Mouse (Mus musculus) intestine, embryonic 15.5 days (tissue): ENCODE measurements around the gene Astn1. TPM values are rescaled to one million over a fixed set of nuclear protein-coding genes. Genes with fewer than 3 reads are reported as not detected.
A peak's percentile ranks its signal among the peaks of the same experiment; 100 is the strongest.

Experiments
- ATAC-seq: fragments of 200-750 bp; cut with Nextera tagmentation; 2 replicates; pipeline ENCODE4 v1.8.0; 2017; ENCODE audit warnings: moderate TSS enrichment, moderate library complexity
- H3K27ac ChIP-seq: fragments of 300-500 bp; sonication (generic); 2 replicates; pipeline ENCODE4 v1.5.1; 2015; ENCODE audit warnings: mild to moderate bottlenecking, inconsistent platforms
- H3K27me3 ChIP-seq: fragments of 300-500 bp; sonication (generic); replicated peaks from 2 replicates; pipeline ENCODE4 v1.6.1; 2015; ENCODE audit warnings: inconsistent platforms
- H3K36me3 ChIP-seq: fragments of 300-500 bp; sonication (generic); 2 replicates; pipeline ENCODE4 v1.6.1; 2015; ENCODE audit warnings: inconsistent platforms
- H3K4me1 ChIP-seq: fragments of 300-500 bp; sonication (generic); replicated peaks from 2 replicates; pipeline ENCODE4 v1.6.1; 2015; ENCODE audit warnings: inconsistent platforms
- H3K4me2 ChIP-seq: fragments of 300-500 bp; sonication (generic); replicated peaks from 2 replicates; pipeline ENCODE4 v1.6.1; 2015; ENCODE audit warnings: mild to moderate bottlenecking, inconsistent platforms
- H3K4me3 ChIP-seq: fragments of 300-500 bp; sonication (generic); replicated peaks from 2 replicates; pipeline ENCODE4 v1.5.1; 2015; ENCODE audit warnings: inconsistent platforms
- H3K9ac ChIP-seq: fragments of 300-500 bp; sonication (generic); 2 replicates; pipeline ENCODE4 v1.6.1; 2015; ENCODE audit warnings: inconsistent platforms
- H3K9me3 ChIP-seq: fragments of 300-500 bp; sonication (generic); 2 replicates; pipeline ENCODE4 v1.6.1; 2016; ENCODE audit warnings: inconsistent platforms
- WGBS: fragments of 180-500 bp; shearing (Covaris S2); methylation state at CpG from one replicate; pipeline ENCODE4 v1.1.7; 2015; 5-methylcytosine and 5-hydroxymethylcytosine counted together
- microRNA counts: library from miRNA; unstranded; fragments of <30 nt; microRNA quantifications from one replicate; lab custom pipeline; 2016
- polyA plus RNA-seq: library from polyadenylated mRNA; unstranded; fragments of >200 nt; fragmentation: Nextera tagmentation; extraction: Ambion mirVana; gene quantifications from 2 replicates; pipeline ENCODE4 v1.2.1, GENCODE M21; 2015

Astn1 gene
- polyA plus RNA-seq, 1 experiment from 2014 or later: 1.1 TPM

GRCm38 (mm10) chr1:158740161-158740766 lies 378.2 kb downstream of the Astn1 start:
- Histone ChIP-seq H3K9ac (no peak overlapping the region), H3K27ac (no peak overlapping the region), H3K4me2 (no peak overlapping the region), H3K27me3 (no peaks in the 10 kb centered on the region), H3K9me3 (no peaks in the 10 kb centered on the region), H3K36me3 (no peaks in the 10 kb centered on the region), H3K4me3 (no peak overlapping the region), H3K4me1 (no peaks in the 10 kb centered on the region)
- ATAC-seq: no peak
- WGBS: 63% methylated on average over 6 of the region's 6 CpGs

DNA sequence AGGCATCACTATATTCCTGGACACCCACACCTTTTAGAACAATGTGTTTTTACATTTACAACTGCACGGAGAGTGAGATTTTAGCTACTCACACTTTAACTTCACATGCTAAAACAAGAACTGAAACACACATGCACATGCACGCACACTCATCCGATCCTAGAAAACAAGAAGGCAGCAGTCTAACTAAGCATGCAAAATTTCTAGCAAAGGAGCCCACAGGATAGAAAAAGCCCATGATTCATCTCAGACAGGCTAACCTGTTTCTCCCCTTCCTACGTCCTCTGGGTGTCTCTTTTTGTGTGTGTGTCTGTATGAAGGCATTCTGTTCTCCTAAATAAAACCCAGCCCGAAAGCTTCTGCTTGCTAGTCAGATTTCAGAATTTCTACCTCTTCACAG lies 378.9 kb downstream of the Astn1 start:
- H3K9ac ChIP-seq: no peak overlapping the region
- WGBS: 86% methylated on average over 5 of the region's 5 CpGs
- ATAC-seq: no peak

More for the DNA sequence above, 378.9 kb downstream of the Astn1 start:
- Histone ChIP-seq H3K4me1 (no peaks in the 10 kb centered on the region), H3K27ac (no peak overlapping the region), H3K36me3 (no peaks in the 10 kb centered on the region), H3K9me3 (no peaks in the 10 kb centered on the region), H3K4me3 (no peak overlapping the region), H3K27me3 (no peaks in the 10 kb centered on the region), H3K4me2 (no peak overlapping the region)

MicroRNAs encoded within 50 kb of the gene (microRNA counts, 519-probe panel; counts per million panel counts)
- microRNA mmu-miR-488 (lab: Ali Mortazavi, UCI): 97.1 counts per million, percentile 29 among the panel's probes with 10 or more counts

Other genes with a start within 250 kb of the Astn1 start
- gene Brinp2, start 5.9 kb upstream of the Astn1 start, polyA plus RNA-seq: 0.47 and 0.54 TPM in 2 replicates